Mouse (Mus musculus) urinary bladder, postnatal 0 days (tissue): Measurements from ENCODE around the gene Mrpl34. TPM values are rescaled to one million over a fixed set of nuclear protein-coding genes. Genes with fewer than 3 reads are reported as not detected.

ENCODE experiments used
- polyA plus RNA-seq: library from polyadenylated mRNA; unstranded; fragments of >200 nt; fragmentation: Nextera tagmentation; extraction: Ambion mirVana; gene quantifications from 2 replicates; pipeline ENCODE4 v1.2.1, GENCODE M21; 2015

Gene Mrpl34
- 80.4 and 81.5 TPM in 2 replicates for polyA plus RNA-seq

GRCm38 (mm10) chr8:71464513-71465500 is at the start of gene Mrpl34:
Gene Mrpl34, plus strand, starts transcription at chr8:71464959.

GRCm38 (mm10) chr8:71463188-71464033 is 1.3 kb upstream of the Mrpl34 start, which contains the start of gene Abhd8:
Gene Abhd8, minus strand, starts transcription at chr8:71463655.

GRCm38 (mm10) chr8:71468916-71469315 is 4.2 kb downstream of the Mrpl34 start, which contains the start of gene Dda1:
Gene Dda1, plus strand, starts transcription at chr8:71469199.

GRCm38 (mm10) chr8:71485142-71486135 is 20.7 kb downstream of the Mrpl34 start, which contains the start of gene Ano8:
Gene Ano8, minus strand, starts transcription at chr8:71485963.

GRCm38 (mm10) chr8:71487691-71488445 is 23.1 kb downstream of the Mrpl34 start, which contains the start of gene Gtpbp3:
Gene Gtpbp3, plus strand, starts transcription at chr8:71488103.

GRCm38 (mm10) chr8:71511644-71512043 is 46.9 kb downstream of the Mrpl34 start, which contains the start of gene Plvap:
Gene Plvap, minus strand, starts transcription at chr8:71511752.

Other genes with a start within 250 kb of the Mrpl34 start
- 11.9 and 13.6 TPM in 2 replicates for gene Myo9b, start 192.2 kb upstream of the Mrpl34 start, polyA plus RNA-seq
- 21.3 and 24.6 TPM in 2 replicates for gene Haus8, start 192.0 kb upstream of the Mrpl34 start, polyA plus RNA-seq
- 89.1 and 89.4 TPM in 2 replicates for gene Use1, start 98.1 kb upstream of the Mrpl34 start, polyA plus RNA-seq
- gene Ocel1, start 93.7 kb upstream of the Mrpl34 start, polyA plus RNA-seq: 5.5 and 5.7 TPM in 2 replicates
- 55.5 and 56.4 TPM in 2 replicates for gene Nr2f6, start 83.0 kb upstream of the Mrpl34 start, polyA plus RNA-seq
- 4.6 and 5.8 TPM in 2 replicates for gene Ushbp1, start 69.2 kb upstream of the Mrpl34 start, polyA plus RNA-seq
- gene Babam1, start 68.1 kb upstream of the Mrpl34 start, polyA plus RNA-seq: 62.9 and 66.6 TPM in 2 replicates
- gene Ankle1, start 58.9 kb upstream of the Mrpl34 start, polyA plus RNA-seq: 4.8 and 6.5 TPM in 2 replicates
- gene Abhd8, start 1.3 kb upstream of the Mrpl34 start, polyA plus RNA-seq: 24.9 and 28.3 TPM in 2 replicates
- gene Dda1, start 4.2 kb downstream of the Mrpl34 start, polyA plus RNA-seq: 74.3 and 86.1 TPM in 2 replicates
- 1.0 and 1.1 TPM in 2 replicates for gene Ano8, start 21.0 kb downstream of the Mrpl34 start, polyA plus RNA-seq
- 9.3 and 9.9 TPM in 2 replicates for gene Gtpbp3, start 23.1 kb downstream of the Mrpl34 start, polyA plus RNA-seq
- 12.9 and 13.2 TPM in 2 replicates for gene Plvap, start 46.8 kb downstream of the Mrpl34 start, polyA plus RNA-seq
- gene Ccdc194, start 60.8 kb downstream of the Mrpl34 start, polyA plus RNA-seq: 0.19 TPM in 1 of 2 replicates, not detected in the other
- 48.3 and 59.8 TPM in 2 replicates for gene Bst2, start 72.5 kb downstream of the Mrpl34 start, polyA plus RNA-seq
- gene Mvb12a, start 78.0 kb downstream of the Mrpl34 start, polyA plus RNA-seq: 79.7 and 86.3 TPM in 2 replicates
- 0.57 and 0.63 TPM in 2 replicates for gene Tmem221, start 93.9 kb downstream of the Mrpl34 start, polyA plus RNA-seq
- not detected in 2 replicates for gene Nxnl1, start 101.6 kb downstream of the Mrpl34 start, polyA plus RNA-seq
- 17.5 and 21.1 TPM in 2 replicates for gene Slc27a1, start 103.9 kb downstream of the Mrpl34 start, polyA plus RNA-seq
- 222 and 225 TPM in 2 replicates for gene Pgls, start 127.2 kb downstream of the Mrpl34 start, polyA plus RNA-seq
- gene Fam129c, start 132.7 kb downstream of the Mrpl34 start, polyA plus RNA-seq: 0.71 and 1.7 TPM in 2 replicates
- gene Colgalt1, start 146.0 kb downstream of the Mrpl34 start, polyA plus RNA-seq: 60.6 and 64.6 TPM in 2 replicates
- gene Unc13a, start 206.8 kb downstream of the Mrpl34 start, polyA plus RNA-seq: 0.49 and 0.68 TPM in 2 replicates
- gene Jak3, start 211.3 kb downstream of the Mrpl34 start, polyA plus RNA-seq: 5.7 and 6.5 TPM in 2 replicates
- 2.5 TPM in 2 replicates for gene Insl3, start 224.3 kb downstream of the Mrpl34 start, polyA plus RNA-seq
- 4.4 TPM in 2 replicates for gene B3gnt3, start 236.8 kb downstream of the Mrpl34 start, polyA plus RNA-seq